Mouse (Mus musculus): ENCODE results near the gene Wdr95. TPM values are rescaled to one million over a fixed set of nuclear protein-coding genes. Genes with fewer than 3 reads are reported as not detected.
A peak's percentile ranks its signal among the peaks of the same experiment; 100 is the strongest.

Gene Wdr95
- polyA plus RNA-seq, 1 experiment from 2014 or later: not detected

- Histone ChIP-seq H3K36me3 (ENCODE audit: control insufficient read depth, insufficient read depth, low read length) (no peaks in the 10 kb centered on the region), H3K27ac (ENCODE audit: low read depth, low read length) (no peak overlapping the region), H3K4me3 (ENCODE audit: low read depth, low read length) (no peak overlapping the region), H3K4me1 (replicated peaks; ENCODE audit: control insufficient read depth, insufficient read depth, low read length) (no peaks in the 10 kb centered on the region), H3K4me2 (no peak overlapping the region), H3K9me3 (ENCODE audit: control insufficient read depth, low read length) (no peaks in the 10 kb centered on the region), H3K9ac (ENCODE audit: low read depth, low read length) (no peak overlapping the region), H3K27me3 (replicated peaks; ENCODE audit: control insufficient read depth, insufficient read depth, low read length) (no peaks in the 10 kb centered on the region)
- 31% methylated on average over 5 of the region's 5 CpGs for WGBS
- no peak for ATAC-seq (replicated peaks; ENCODE audit: low FRiP score)
- no peak for DNase-seq (ENCODE audit: low spot score)
These were observed 54.3 kb downstream of the Wdr95 start for GRCm38 (mm10) chr5:149582642-149583262.

GRCm38 (mm10) chr5:149583507-149583906 lies 55.0 kb downstream of the Wdr95 start:
- no peak overlapping the region for H3K27ac ChIP-seq (ENCODE audit: low read depth, low read length)
- no peaks in the 10 kb centered on the region for H3K9me3 ChIP-seq (ENCODE audit: control insufficient read depth, low read length)
- H3K9ac ChIP-seq (ENCODE audit: low read depth, low read length): no peak overlapping the region
- DNase-seq (ENCODE audit: low spot score) (no peak), ATAC-seq (replicated peaks; ENCODE audit: low FRiP score) (no peak)
- no peak overlapping the region for H3K4me2 ChIP-seq
- H3K36me3 ChIP-seq (ENCODE audit: control insufficient read depth, insufficient read depth, low read length): no peaks in the 10 kb centered on the region
- no peaks in the 10 kb centered on the region for H3K27me3 ChIP-seq (replicated peaks; ENCODE audit: control insufficient read depth, insufficient read depth, low read length)
- 0 out of 2 replicates have a peak, but pooled peaks cover 5% of the 10 kb centered on the region for H3K4me1 ChIP-seq (replicated peaks; ENCODE audit: control insufficient read depth, insufficient read depth, low read length)
- H3K4me3 ChIP-seq (ENCODE audit: low read depth, low read length): no peak overlapping the region
- WGBS: 28% methylated on average over 8 of the region's 8 CpGs

- DNase-seq (ENCODE audit: low spot score): no peak
- no peaks in the 10 kb centered on the region for H3K36me3 ChIP-seq (ENCODE audit: control insufficient read depth, insufficient read depth, low read length)
- no peak overlapping the region for H3K27ac ChIP-seq (ENCODE audit: low read depth, low read length)
- 0 out of 2 replicates have a peak, but pooled peaks cover 5% of the 10 kb centered on the region for H3K4me1 ChIP-seq (replicated peaks; ENCODE audit: control insufficient read depth, insufficient read depth, low read length)
- H3K9ac ChIP-seq (ENCODE audit: low read depth, low read length): no peak overlapping the region
- no peak for ATAC-seq (replicated peaks; ENCODE audit: low FRiP score)
- 63% methylated on average over 8 of the region's 8 CpGs for WGBS
- no peaks in the 10 kb centered on the region for H3K27me3 ChIP-seq (replicated peaks; ENCODE audit: control insufficient read depth, insufficient read depth, low read length)
- no peaks in the 10 kb centered on the region for H3K9me3 ChIP-seq (ENCODE audit: control insufficient read depth, low read length)
- no peak overlapping the region for H3K4me3 ChIP-seq (ENCODE audit: low read depth, low read length)
- H3K4me2 ChIP-seq: no peak overlapping the region
These were observed 55.7 kb downstream of the Wdr95 start for GRCm38 (mm10) chr5:149584154-149584655.

GRCm38 (mm10) chr5:149585231-149585630 lies 56.8 kb downstream of the Wdr95 start:
- DNase-seq (ENCODE audit: low spot score): no peak
- WGBS: 72% methylated on average over 1 of the region's 1 CpGs

GRCm38 (mm10) chr5:149585910-149586309 lies 57.4 kb downstream of the Wdr95 start:
- no peaks in the 10 kb centered on the region for H3K36me3 ChIP-seq (ENCODE audit: control insufficient read depth, insufficient read depth, low read length)
- no peak overlapping the region for H3K4me3 ChIP-seq (ENCODE audit: low read depth, low read length)
- H3K9ac ChIP-seq (ENCODE audit: low read depth, low read length): no peak overlapping the region
- H3K4me1 ChIP-seq (replicated peaks; ENCODE audit: control insufficient read depth, insufficient read depth, low read length): 0 out of 2 replicates have a peak, but pooled peaks cover 5% of the 10 kb centered on the region
- no peaks in the 10 kb centered on the region for H3K9me3 ChIP-seq (ENCODE audit: control insufficient read depth, low read length)
- no peaks in the 10 kb centered on the region for H3K27me3 ChIP-seq (replicated peaks; ENCODE audit: control insufficient read depth, insufficient read depth, low read length)
- ATAC-seq (replicated peaks; ENCODE audit: low FRiP score) (peak; percentile 61; the same call in 1 of the 2 replicates), DNase-seq (ENCODE audit: low spot score) (no peak)
- H3K27ac ChIP-seq (ENCODE audit: low read depth, low read length): no peak overlapping the region
- 51% methylated on average over 10 of the region's 10 CpGs for WGBS
- H3K4me2 ChIP-seq: no peak overlapping the region

More at GRCm38 (mm10) chr5:149585231-149585630, 56.8 kb downstream of the Wdr95 start:
- Histone ChIP-seq H3K9ac (ENCODE audit: low read depth, low read length) (no peak overlapping the region), H3K4me3 (ENCODE audit: low read depth, low read length) (no peak overlapping the region), H3K4me2 (no peak overlapping the region), H3K4me1 (replicated peaks; ENCODE audit: control insufficient read depth, insufficient read depth, low read length) (0 out of 2 replicates have a peak, but pooled peaks cover 5% of the 10 kb centered on the region), H3K27ac (ENCODE audit: low read depth, low read length) (no peak overlapping the region), H3K36me3 (ENCODE audit: control insufficient read depth, insufficient read depth, low read length) (no peaks in the 10 kb centered on the region), H3K27me3 (replicated peaks; ENCODE audit: control insufficient read depth, insufficient read depth, low read length) (no peaks in the 10 kb centered on the region), H3K9me3 (ENCODE audit: control insufficient read depth, low read length) (no peaks in the 10 kb centered on the region)
- ATAC-seq (replicated peaks; ENCODE audit: low FRiP score): no peak

GRCm38 (mm10) chr5:149587327-149587895 lies 58.9 kb downstream of the Wdr95 start:
- 64% methylated on average over 11 of the region's 11 CpGs for WGBS

GRCm38 (mm10) chr5:149588814-149589534 lies 60.5 kb downstream of the Wdr95 start:
- H3K36me3 ChIP-seq (ENCODE audit: control insufficient read depth, insufficient read depth, low read length): no peaks in the 10 kb centered on the region
- ATAC-seq (replicated peaks; ENCODE audit: low FRiP score): no peak
- no peak overlapping the region for H3K4me3 ChIP-seq (ENCODE audit: low read depth, low read length)
- no peaks in the 10 kb centered on the region; the same call in 1 of the 2 replicates for H3K9me3 ChIP-seq (ENCODE audit: control insufficient read depth, low read length)
- H3K4me2 ChIP-seq: no peak overlapping the region
- H3K27ac ChIP-seq (ENCODE audit: low read depth, low read length): no peak overlapping the region
- H3K4me1 ChIP-seq (replicated peaks; ENCODE audit: control insufficient read depth, insufficient read depth, low read length): 0 out of 2 replicates have a peak, but pooled peaks cover 5% of the 10 kb centered on the region
- 43% methylated on average over 7 of the region's 7 CpGs for WGBS
- H3K9ac ChIP-seq (ENCODE audit: low read depth, low read length): no peak overlapping the region
- DNase-seq (ENCODE audit: low spot score): no peak
- no peaks in the 10 kb centered on the region for H3K27me3 ChIP-seq (replicated peaks; ENCODE audit: control insufficient read depth, insufficient read depth, low read length)

More at GRCm38 (mm10) chr5:149587327-149587895, 58.9 kb downstream of the Wdr95 start:
- H3K36me3 ChIP-seq (ENCODE audit: control insufficient read depth, insufficient read depth, low read length): no peaks in the 10 kb centered on the region
- no peaks in the 10 kb centered on the region; the same call in 1 of the 2 replicates for H3K9me3 ChIP-seq (ENCODE audit: control insufficient read depth, low read length)
- DNase-seq (ENCODE audit: low spot score) (no peak), ATAC-seq (replicated peaks; ENCODE audit: low FRiP score) (no peak)
- no peaks in the 10 kb centered on the region for H3K27me3 ChIP-seq (replicated peaks; ENCODE audit: control insufficient read depth, insufficient read depth, low read length)
- no peak overlapping the region for H3K4me2 ChIP-seq
- no peak overlapping the region for H3K27ac ChIP-seq (ENCODE audit: low read depth, low read length)
- 0 out of 2 replicates have a peak, but pooled peaks cover 5% of the 10 kb centered on the region for H3K4me1 ChIP-seq (replicated peaks; ENCODE audit: control insufficient read depth, insufficient read depth, low read length)
- H3K9ac ChIP-seq (ENCODE audit: low read depth, low read length): no peak overlapping the region
- H3K4me3 ChIP-seq (ENCODE audit: low read depth, low read length): no peak overlapping the region

GRCm38 (mm10) chr5:149589932-149590331 lies 61.5 kb downstream of the Wdr95 start:
- Histone ChIP-seq H3K36me3 (ENCODE audit: control insufficient read depth, insufficient read depth, low read length) (no peaks in the 10 kb centered on the region), H3K9me3 (ENCODE audit: control insufficient read depth, low read length) (no peaks in the 10 kb centered on the region; the same call in 1 of the 2 replicates), H3K4me2 (no peak overlapping the region), H3K27ac (ENCODE audit: low read depth, low read length) (no peak overlapping the region), H3K27me3 (replicated peaks; ENCODE audit: control insufficient read depth, insufficient read depth, low read length) (no peaks in the 10 kb centered on the region), H3K4me1 (replicated peaks; ENCODE audit: control insufficient read depth, insufficient read depth, low read length) (0 out of 2 replicates have a peak, but pooled peaks cover 5% of the 10 kb centered on the region), H3K9ac (ENCODE audit: low read depth, low read length) (no peak overlapping the region), H3K4me3 (ENCODE audit: low read depth, low read length) (no peak overlapping the region)
- no peak for ATAC-seq (replicated peaks; ENCODE audit: low FRiP score)
- WGBS: 41% methylated on average over 3 of the region's 3 CpGs
- DNase-seq (ENCODE audit: low spot score): no peak

Data from liver, embryonic 11.5 days (tissue).